Mouse (Mus musculus): Measurements from ENCODE around the gene Isy1.

- TF ChIP-seq POLR2A (IDR thresholded peaks at IDR 0.05; ENCODE audit: extremely low read depth, insufficient read depth, low read length) (no peak), CTCF (IDR thresholded peaks at IDR 0.05; ENCODE audit: low read depth, low read length) (no peak)
Measured at GRCm38 (mm10) chr6:87846813-87847212, 8.2 kb upstream of the Isy1 start.

Measured in liver, adult 2 months (tissue).